Mouse (Mus musculus) mesoderm, embryonic 11.5 days (tissue): ENCODE results near the gene Fam161a.

Source experiments
- DNase-seq: peaks from one replicate; pipeline ENCODE4 v3.0.0-alpha.2; 2012; ENCODE audit warnings: low read depth, low spot score

Gene Fam161a

DNA sequence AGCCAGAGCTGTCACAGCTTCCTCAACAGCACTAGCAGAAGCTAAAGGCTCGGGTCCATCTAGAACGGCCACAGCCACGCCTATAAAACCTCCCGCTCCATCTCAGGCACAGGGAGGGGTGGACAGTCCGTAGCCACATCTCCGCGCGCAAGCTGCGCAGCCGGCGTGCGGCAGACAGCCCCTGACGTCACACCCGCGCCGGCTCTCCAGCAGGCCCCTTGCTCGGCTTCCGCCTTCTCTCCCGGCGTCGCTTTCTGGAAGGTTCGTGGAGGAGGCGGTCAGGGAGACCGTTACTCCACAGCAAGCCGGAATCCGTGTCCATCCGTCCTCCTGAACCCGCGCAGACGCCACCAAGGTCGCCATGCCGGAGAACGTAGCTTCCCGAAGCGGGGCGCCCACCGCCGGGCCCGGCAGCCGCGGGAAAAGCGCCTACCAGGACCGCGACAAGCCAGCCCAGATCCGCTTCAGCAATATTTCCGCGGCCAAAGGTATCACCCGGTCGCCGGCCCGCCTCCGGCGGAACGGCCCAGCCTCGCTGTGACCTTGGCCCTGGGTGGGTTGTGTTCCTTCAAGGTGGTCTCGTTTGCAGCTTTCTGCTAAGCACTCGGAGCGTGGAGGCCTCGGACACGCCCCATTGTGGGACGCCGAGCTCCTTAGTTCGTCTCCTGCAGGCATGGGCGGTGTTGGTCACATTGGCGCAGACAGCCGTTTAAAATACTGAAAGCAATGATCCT is 16.8 kb upstream of the Fam161a start, which contains the start of gene Cct4:
Gene Cct4 (plus strand): TSS at position 127 of the 734 bp plus-strand sequence.
- DNase-seq = peak; percentile 94

DNA sequence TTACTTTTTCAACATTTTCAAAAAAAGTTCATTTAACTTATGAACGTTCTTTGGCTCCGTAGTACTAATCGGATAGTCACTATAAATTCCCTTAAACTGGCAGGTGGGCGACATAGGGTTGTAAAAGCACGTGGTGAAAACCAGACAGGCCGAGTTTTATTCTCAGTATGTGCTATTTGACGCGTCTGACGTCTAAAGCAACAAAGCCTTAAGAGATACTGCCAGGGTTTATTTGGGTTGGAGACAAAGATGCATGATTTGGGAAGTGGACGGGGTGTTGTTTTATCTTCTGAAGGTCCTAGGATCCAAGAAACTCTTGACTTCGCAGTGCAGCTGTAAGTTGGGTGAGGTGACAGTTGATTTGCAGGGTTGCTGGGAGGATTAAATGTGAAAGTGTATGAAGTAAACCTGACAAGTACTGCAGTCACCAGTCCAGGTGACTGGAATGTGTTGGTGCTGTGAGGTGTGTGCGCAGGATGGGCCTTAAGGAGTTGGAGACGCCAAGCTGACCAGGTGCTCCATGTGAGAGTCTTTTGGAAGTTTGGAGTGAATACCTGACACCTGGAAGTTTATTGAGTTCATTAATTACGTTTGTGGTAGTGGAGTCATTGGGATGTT is 16.0 kb upstream of the Fam161a start:
- DNase-seq = no peak

DNA sequence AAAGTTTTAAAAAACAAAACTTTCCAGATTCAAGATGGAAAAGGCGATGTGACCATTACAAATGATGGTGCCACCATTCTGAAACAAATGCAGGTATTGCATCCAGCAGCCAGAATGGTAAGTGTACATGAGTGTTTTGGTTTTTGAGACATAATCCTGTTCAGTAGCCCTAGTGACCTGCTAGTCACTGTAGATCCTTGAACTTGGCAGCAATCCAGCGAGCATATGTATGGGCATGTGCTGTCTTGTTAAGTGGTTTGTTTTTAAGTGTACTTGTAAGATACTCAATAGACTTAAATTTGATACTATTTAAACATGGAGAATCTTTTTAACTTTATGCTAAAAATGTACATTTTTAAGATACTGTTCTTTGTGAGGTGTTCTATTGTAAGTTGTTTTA is 13.1 kb upstream of the Fam161a start:
- DNase-seq = no peak

DNA sequence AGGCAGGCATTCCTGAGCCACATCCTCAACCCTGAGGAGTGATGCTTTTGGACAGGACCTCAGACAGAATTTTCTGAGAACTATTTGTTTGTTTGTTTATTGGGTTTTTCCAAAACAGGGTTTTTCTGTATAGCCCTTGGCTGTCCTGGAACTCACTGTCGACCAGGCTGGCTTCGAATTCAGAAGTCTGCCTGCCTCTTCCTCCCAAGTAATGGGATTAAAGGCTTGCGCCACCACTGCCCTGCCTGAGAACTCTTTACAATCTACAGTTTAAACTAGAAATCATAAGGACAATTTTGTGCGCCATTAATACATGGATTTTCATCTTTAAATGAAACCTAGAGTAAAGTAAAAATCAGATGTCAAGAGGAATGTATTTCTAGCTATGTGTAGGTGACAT is 11.9 kb upstream of the Fam161a start:
- DNase-seq = no peak

DNA sequence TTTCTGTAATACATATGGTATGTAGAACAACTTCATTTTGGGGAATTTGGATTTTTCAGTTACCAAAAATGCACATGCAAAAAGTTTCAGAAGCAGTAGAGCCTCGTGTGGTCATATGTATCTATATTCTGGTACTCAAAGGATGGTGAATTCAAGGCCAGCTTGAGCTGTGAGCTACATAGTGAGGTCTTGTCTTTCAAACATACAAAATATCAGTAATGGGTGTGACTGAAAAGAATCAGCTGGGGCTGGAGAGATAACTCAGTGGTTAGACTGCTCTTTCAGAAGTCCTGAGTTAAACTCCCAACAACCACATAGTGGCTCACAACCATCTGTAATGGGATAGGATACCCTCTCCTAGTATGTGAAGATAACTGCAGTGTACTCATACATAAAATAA is 9.0 kb upstream of the Fam161a start:
- DNase-seq = no peak

DNA sequence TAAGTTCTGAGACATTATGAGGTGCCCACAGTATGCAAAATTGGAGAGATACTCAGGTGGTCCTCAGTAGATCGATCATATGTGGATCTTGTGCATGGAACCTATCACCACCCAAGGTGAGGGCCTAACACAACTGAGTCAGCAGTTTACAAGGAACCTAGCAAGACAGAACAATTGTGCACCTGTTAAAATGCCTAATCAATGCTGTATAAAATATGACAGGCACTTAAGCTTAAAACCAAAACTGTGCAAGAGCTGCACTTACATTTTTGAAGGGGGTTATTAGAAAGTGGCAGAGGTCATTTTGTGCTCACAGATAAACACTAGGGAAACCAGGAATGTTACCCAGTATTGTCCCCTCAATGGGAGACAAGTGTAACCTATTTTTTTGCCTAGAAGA is 2.1 kb upstream of the Fam161a start:
- no peak for DNase-seq

DNA sequence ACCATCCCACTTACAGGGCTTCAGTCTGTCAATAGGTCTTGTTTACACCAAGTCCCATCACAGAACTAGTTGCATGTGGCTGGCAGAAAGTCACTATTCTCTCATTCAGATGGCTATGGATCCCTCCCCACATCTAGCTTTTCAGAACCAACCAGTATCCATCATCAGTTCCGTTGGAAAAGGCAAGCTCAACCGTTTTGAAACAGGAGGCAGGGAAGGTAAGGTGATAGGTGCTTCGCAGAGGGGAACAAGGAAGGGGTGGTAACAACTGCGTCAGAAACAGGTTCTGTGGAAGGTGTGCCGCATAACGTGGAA is 208 bp upstream of the Fam161a start:
- no peak for DNase-seq

DNA sequence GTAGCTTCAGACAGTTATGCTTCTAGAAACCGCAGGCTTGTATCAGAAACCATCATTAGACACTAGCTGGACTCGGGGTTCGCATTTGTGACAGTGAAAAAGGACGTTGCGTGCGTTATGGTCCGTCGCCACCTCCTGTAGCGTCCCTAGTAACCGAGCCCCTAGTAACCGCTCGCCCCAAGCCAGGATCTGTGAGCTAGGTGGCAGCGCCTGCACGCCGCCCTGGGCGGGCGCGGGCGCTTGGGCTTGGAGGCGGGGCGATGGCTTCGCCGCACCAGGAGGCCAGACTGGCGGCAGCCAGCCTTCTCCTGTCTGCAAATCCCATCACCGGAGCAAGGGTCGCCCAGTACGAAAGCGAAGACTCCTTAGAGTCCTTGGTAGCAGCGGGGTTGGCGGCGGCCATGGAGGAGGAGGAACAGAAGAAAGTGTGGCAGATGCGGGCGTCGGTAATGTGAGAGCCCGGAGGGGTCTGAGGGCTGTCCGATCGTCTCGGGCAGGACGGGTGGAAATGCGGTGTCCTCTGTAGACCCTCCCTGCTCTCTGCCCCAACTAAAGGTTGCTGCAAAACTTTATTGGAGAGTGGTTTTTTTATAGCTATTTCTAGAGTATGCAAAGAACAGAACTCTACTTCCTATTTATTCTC is 971 bp downstream of the Fam161a start:
- peak; percentile 92 for DNase-seq

DNA sequence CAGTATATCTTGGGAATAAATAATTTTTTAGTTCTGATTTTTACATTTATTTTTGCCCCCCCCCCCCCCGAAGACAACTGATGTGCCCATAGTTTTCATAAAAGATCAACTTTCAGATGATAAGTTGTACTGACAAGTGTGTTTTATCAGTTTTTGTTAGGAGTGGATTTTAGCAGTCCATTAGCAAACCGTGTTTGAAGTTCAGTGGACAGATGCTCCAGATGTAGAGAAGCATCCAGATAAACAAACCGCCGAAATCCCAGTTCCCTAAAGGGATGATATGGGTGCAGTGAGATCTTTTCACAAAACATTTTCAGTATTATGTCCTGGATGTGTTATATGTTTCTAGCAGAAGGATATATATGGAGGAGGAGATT is 1.5 kb downstream of the Fam161a start:
- no peak for DNase-seq

DNA sequence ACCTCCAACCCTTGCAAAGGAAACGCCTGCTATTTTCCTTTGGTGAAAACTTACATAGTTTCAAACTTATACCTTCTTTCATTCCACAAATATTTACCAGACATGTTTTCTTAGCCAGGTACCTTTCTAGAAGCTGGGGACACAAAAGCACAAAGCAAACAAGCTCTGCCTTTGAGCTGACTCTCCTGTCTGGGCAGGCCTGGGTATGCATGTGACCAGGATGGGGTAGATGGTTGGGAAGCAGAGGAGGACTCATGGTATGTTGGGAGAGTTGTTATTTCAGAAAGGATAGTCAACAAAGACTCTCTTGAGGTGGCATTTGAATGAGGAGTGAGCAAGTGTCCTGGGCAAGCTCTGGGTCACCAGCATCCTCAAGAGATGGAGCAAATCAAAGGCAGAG is 5.8 kb downstream of the Fam161a start:
- no peak for DNase-seq

DNA sequence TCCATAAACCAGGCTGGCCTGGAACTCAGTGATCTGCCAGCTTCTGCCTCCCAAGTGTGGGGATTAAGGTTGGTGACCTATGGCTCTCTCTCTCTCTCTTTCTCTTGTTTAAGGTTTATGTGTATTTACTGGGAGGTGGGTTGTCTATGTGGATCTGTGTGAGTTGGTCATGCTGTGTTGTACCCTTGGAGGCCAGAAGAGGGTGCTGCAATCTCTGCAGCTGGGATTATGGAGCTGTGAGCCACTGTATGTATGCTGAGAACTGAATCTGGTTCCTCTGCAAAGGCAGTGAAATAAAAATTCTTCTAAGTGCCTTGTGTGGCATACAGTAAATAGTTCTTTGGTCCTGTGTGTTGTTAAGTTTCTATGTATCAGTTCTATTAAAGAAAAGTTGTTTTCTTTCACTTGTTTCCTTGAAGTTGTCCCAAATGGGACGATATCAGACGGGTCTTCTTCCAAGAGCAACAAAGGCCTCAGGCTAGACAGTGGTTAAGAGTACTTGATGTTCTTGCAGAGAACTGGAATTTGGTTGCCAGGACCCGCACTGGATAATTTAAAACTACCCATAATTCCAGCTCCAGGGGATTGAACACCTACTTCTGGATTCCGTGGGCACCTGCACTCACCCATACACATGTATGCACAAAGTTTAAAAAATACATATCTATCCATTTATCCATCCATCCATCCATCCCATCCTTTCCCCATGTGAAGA is 6.4 kb downstream of the Fam161a start:
- DNase-seq = no peak

DNA sequence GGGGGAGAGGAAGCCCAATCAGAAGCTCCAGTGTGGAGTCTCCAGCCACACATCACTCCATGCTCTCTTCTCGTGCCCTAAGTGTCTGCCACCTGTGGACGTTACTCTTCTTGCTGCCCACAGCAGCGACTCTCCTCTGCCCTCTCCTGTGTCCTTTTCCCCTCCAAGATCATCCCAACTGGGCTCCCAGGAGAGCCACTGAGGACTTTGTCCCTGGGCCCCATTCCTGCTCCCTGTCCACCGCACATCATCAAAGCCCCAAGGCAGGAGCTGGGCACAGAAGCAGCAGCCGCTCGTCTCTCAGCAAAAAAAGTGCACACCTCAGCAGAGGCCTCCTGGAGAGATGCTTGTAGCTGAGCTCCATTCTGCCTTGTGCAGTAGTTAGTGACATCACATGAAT is 7.7 kb downstream of the Fam161a start:
- DNase-seq = no peak

DNA sequence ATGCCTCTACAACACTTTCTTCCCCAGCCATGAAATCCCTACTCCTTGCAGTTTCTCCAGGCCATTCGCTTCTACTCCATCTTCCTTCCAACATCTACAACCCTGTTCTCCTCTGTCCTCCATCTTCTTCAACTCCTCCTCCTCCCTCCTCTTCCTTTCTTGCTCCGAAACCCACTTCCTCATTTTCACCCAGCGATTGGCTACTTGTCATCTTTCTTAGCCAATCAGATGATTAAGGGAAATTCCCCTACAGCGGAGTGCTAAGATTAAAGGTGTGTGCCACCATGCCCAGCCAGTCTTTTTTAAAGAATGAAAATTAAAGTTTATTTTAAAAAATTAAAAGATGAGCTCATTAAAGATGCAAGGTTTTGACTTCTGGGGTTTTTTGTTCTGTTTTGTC is 10.6 kb downstream of the Fam161a start:
- no peak for DNase-seq

DNA sequence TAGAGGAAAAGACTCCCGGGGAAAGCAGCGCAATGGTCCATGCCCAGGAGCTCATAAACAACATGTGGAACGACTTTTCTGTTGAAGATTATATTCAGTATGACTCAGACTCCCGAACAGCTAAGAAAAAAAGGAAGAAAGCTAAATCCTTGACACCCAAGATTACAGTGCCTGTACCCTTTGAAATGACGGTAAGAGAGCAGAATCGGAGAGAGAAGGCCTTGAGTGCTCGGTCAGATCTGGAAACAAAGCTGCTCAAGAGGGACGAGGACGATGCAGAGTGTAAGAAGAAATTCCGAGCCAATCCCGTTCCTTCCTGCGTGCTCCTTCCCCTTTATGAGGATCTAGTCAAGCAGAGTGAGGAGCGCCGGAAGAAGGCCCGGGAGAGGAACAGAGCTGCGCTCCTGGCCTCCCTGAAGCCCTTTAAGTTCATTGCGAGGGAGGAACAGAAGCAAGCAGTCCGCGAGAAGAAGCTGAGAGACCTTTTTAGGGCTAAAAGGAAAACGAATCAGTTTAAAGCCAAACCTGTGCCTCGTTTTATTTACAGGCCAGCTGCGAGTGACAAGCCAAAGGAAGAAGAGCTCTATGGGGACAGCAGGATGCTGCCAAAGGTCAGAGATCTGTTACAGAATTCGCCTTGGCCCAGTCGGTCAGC is 12.9 kb downstream of the Fam161a start:
- DNase-seq = no peak

DNA sequence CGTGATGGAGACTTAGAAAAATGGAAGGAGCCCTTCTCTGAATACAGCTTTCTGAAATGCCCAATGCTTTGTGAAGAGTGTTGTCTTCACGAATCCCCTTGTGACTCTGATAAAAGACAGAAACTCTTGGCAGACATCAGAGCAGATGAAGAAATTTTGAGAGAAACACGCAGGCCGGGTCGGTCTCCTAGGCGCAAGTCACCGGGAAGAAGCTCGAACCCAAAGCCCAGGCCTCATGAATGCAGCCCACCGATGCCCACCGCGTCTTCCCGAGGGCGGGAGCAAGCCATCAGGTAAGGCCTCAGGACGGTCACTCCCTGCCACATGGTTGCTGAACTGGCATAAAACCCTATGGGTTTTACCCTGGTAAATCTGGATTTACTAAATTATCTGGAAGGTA is 13.5 kb downstream of the Fam161a start:
- no peak for DNase-seq

DNA sequence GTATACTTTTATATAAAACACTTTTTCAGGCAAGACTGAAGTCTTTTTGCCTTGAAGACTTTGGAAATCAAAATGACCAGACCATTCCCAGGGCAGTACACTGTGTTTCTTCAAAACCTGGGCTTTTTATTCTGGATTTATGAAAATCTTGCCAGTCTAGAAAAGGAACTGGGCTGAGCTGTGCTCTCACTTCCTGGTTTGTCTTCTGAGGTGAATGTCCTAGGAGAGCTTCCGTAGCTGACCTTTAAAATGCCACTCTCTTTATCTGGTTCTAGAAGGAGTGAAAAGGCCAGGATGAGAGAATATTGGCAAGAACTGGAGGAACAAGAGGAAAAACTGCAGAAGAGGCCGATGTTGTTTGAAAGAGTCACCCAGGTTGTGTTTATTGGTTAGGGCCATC is 15.8 kb downstream of the Fam161a start:
- no peak for DNase-seq

DNA sequence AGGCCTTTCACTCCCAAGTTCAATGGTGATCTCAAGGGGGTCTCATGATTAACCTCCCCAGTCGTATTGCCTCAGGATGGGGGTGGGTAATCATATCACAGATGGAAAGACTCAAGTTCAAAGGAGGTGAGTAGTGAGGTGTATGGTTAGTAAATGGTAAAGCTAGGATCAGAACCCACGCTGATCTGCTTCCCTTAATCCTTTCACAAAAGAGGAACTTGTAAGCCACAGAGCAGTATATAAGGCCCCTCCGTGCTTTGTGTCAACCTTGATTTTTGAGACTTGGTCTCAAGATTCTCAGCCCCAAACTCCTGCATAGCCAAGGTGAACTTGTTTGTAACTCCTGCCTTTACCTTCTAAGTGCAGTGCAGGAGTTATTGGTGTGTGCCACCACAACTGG is 16.8 kb downstream of the Fam161a start:
- no peak for DNase-seq

DNA sequence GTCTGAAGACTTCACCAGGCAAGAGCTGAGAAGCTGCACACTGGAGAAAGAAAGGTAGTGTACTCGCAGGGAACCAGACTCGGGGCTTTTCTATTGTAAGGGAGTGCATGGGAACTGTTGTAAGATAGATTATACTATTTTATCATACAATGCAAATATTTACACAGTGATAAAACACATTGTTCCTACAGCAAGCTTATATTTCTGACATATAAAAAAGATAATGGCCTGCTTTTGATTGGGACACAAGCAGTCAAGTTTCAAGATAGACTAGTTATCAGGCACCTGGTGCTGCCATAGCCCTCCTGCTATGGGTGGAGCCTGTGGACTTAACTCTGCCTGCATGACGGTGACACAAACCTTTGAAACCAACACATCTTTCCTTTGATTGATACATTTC is 21.6 kb downstream of the Fam161a start:
- no peak for DNase-seq

DNA sequence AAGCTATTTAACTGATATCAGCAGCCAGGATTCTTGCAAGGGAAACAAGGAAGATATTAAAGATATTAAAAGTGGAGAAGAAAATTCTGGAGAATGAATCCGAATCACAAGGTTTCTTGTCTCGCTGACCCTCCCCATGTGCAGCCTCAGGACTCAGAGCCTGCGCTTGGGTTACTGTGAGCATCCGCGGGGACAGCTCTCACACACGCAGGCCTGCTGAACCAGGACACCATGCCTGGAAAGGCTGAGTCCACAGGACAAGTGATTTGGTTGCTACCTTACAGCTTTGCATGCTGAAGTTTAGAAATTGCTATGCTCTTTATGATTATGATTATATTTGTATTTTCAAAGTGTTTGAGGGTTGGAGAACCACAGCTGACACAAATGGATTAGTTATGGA is 22.1 kb downstream of the Fam161a start:
- DNase-seq = no peak

DNA sequence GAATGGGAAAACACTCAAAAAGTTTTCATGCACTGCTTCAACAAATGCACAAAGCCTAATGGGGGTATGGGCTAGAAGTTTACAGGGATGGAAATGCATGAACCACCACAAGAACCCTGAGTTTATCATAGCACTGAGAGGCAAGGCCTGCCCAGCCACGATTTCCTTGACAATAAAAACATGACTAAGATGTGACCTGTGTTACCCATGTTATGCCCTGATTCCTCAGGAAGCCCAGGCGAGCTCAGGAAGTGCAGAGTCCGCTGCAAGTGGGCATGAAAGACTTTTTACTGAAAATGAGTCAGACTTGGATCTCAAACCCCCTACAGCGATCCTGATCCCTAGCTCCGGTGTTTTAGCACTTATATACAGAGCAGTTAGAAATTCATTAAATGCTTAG is 39.9 kb downstream of the Fam161a start:
- no peak for DNase-seq

DNA sequence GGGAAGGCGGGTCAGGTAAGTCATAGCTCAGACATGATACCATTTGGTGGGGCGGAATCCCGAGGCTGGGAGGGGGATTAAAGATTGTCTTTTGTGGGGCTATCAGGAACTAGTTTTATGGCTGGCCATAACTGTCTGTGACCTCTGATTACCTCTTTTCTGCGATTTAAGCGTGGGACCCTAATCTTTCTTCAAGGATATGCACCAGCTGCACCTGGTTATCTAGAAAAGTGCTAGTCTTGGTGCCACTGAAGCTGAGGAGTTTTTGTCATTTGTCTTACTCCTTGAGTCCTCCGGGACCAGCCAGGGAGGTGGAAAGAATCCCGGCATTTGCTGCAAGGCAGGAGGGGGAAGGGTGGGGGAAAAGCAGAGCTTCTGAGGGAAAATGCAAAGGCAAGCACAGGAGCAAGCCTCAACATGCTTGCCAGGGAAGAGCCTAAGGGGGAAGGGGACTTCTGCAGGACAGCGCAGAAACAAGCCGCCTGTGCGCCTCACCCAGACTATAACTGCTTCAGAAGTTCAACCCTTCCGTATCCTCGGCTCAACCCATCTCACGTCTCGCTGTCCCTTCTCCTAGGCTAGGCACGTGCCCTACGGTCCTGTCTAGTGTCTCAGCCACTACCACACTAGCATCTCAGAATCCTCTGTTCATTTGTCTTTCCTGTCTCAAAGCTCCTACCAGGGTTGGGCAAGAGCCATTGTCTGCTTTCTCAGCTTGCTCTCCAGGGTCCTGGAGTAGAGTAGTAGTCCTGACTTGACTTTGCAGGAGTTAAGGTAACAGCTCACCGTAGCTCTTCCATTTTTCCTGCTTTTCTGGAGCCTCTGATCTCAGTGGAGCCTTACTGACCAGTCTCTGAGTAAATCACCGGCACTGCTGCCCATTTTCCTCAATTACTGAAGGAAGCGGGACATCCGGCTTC is 40.6 kb downstream of the Fam161a start:
- peak; percentile 30 for DNase-seq
